Mouse (Mus musculus): ENCODE results near the gene Dmkn.

DNA sequence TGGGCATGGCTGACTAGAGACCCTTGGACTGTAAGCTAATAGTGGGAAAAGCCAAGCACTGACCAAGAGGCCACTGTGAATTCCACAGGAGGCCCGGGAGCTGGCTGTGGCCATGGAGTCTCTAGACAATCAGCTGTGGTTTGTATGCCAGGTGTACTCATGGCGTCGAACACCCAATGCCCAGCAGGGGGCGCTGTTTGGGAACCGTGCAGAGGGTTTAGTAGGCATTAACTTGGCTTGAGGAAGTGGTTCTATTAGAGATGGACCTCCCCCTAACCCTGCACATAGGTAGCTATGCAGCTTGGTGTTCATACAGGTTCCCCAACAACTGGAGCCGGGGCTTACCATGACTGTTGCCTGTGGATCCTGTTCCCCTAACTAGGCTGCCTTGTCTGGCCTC, 42.4 kb downstream of the Dmkn start:
- TF ChIP-seq CTCF (IDR thresholded peaks at IDR 0.05; ENCODE audit: borderline replicate concordance, insufficient read depth, low read length) (no peak), POLR2A (IDR thresholded peaks at IDR 0.05; ENCODE audit: low read depth, low read length) (no peak)

All from embryonic fibroblast, embryonic 13.5 days (primary cell).